Mouse (Mus musculus) liver, embryonic 13.5 days (tissue): Measurements from ENCODE around the gene Cpt1c. TPM values are rescaled to one million over a fixed set of nuclear protein-coding genes. Genes with fewer than 3 reads are reported as not detected.

Experiments
- ATAC-seq: fragments of 200-750 bp; cut with Nextera tagmentation; 2 replicates; pipeline ENCODE4 v1.8.0; 2017; ENCODE audit warnings: low read depth, mild to moderate bottlenecking, moderate number of reproducible peaks, moderate library complexity
- DNase-seq: peaks from one replicate; pipeline ENCODE4 v3.0.0; 2022
- H3K27ac ChIP-seq: fragments of 300-500 bp; sonication (generic); 2 replicates; pipeline ENCODE4 v1.5.1; 2015; ENCODE audit warnings: moderate library complexity, mild to moderate bottlenecking, inconsistent platforms
- H3K27me3 ChIP-seq: fragments of 300-500 bp; sonication (generic); 2 replicates; pipeline ENCODE4 v1.6.1; 2015; ENCODE audit warnings: mild to moderate bottlenecking, inconsistent platforms
- H3K36me3 ChIP-seq: fragments of 300-500 bp; sonication (generic); 2 replicates; pipeline ENCODE4 v1.6.1; 2015; ENCODE audit warnings: mild to moderate bottlenecking, inconsistent platforms
- H3K4me1 ChIP-seq: fragments of 300-500 bp; sonication (generic); replicated peaks from 2 replicates; pipeline ENCODE4 v1.6.1; 2015; ENCODE audit warnings: inconsistent platforms
- H3K4me2 ChIP-seq: fragments of 300-500 bp; sonication (generic); 2 replicates; pipeline ENCODE4 v1.6.1; 2015; ENCODE audit warnings: inconsistent platforms, mild to moderate bottlenecking, moderate library complexity
- H3K4me3 ChIP-seq: fragments of 300-500 bp; sonication (generic); replicated peaks from 2 replicates; pipeline ENCODE4 v1.5.1; 2015; ENCODE audit warnings: mild to moderate bottlenecking, inconsistent platforms
- H3K9ac ChIP-seq: fragments of 300-500 bp; sonication (generic); 2 replicates; pipeline ENCODE4 v1.6.1; 2015; ENCODE audit warnings: mild to moderate bottlenecking, inconsistent platforms
- H3K9me3 ChIP-seq: fragments of 300-500 bp; sonication (generic); replicated peaks from 2 replicates; pipeline ENCODE4 v1.6.1; 2016; ENCODE audit warnings: inconsistent platforms
- WGBS: fragments of 180-500 bp; shearing (Covaris S2); methylation state at CpG from one replicate; pipeline ENCODE4 v1.1.7; 2015; ENCODE audit not compliant: insufficient replicate concordance; 5-methylcytosine and 5-hydroxymethylcytosine counted together
- microRNA-seq: library from miRNA; unstranded; fragments of <30 nt; microRNA quantifications from one replicate; pipeline ENCODE4, GENCODE M21; 2016
- polyA plus RNA-seq: library from polyadenylated mRNA; unstranded; fragments of >200 nt; fragmentation: Nextera tagmentation; extraction: Ambion mirVana; gene quantifications from 2 replicates; pipeline ENCODE4 v1.2.1, GENCODE M21; 2015

Gene Cpt1c
- polyA plus RNA-seq, 1 experiment from 2014 or later: 2.3 TPM

- Histone ChIP-seq H3K4me2 (no peak overlapping the region), H3K9ac (no peak overlapping the region), H3K4me3 (no peak overlapping the region), H3K4me1 (peaks cover 32% of the 10 kb centered on the region), H3K27ac (no peak overlapping the region), H3K36me3 (peaks cover 89% of the 10 kb centered on the region), H3K9me3 (no peaks in the 10 kb centered on the region), H3K27me3 (no peaks in the 10 kb centered on the region)
- WGBS: 88% methylated on average over 9 of the region's 9 CpGs
- ATAC-seq (no peak), DNase-seq (no peak)
These were observed 59.3 kb downstream of the Cpt1c start for GRCm38 (mm10) chr7:44915314-44915713.

- Histone ChIP-seq H3K9ac (no peak overlapping the region), H3K9me3 (no peaks in the 10 kb centered on the region), H3K27ac (no peak overlapping the region), H3K36me3 (peaks cover 90% of the 10 kb centered on the region), H3K27me3 (no peaks in the 10 kb centered on the region), H3K4me3 (no peak overlapping the region), H3K4me2 (no peak overlapping the region), H3K4me1 (peaks cover 27% of the 10 kb centered on the region)
- no peak for ATAC-seq
- 88% methylated on average over 2 of the region's 2 CpGs for WGBS
- DNase-seq: no peak
These were observed 60.3 kb downstream of the Cpt1c start for GRCm38 (mm10) chr7:44914396-44914795.

Small RNAs within 50 kb of the gene (microRNA-seq; reads per million reads assigned to microRNA genes)
- gene Mir7054: not detected

Other genes starting within 250 kb of the Cpt1c start
- 30.0 and 30.8 TPM in 2 replicates for gene Vrk3, start 226.4 kb downstream of the Cpt1c start, polyA plus RNA-seq
- 0.99 and 1.1 TPM in 2 replicates for gene Zfp473, start 223.8 kb downstream of the Cpt1c start, polyA plus RNA-seq
- gene Nup62, start 158.8 kb downstream of the Cpt1c start, polyA plus RNA-seq: 60.8 and 68.9 TPM in 2 replicates
- 0.70 and 1.1 TPM in 2 replicates for gene Il4i1, start 158.5 kb downstream of the Cpt1c start, polyA plus RNA-seq
- 5.3 and 5.4 TPM in 2 replicates for gene Atf5, start 158.2 kb downstream of the Cpt1c start, polyA plus RNA-seq
- gene Akt1s1, start 125.9 kb downstream of the Cpt1c start, polyA plus RNA-seq: 32.0 and 32.1 TPM in 2 replicates
- gene Tbc1d17, start 125.8 kb downstream of the Cpt1c start, polyA plus RNA-seq: 29.0 and 30.0 TPM in 2 replicates
- 22.8 and 24.2 TPM in 2 replicates for gene Pnkp, start 117.7 kb downstream of the Cpt1c start, polyA plus RNA-seq
- 50.4 and 57.0 TPM in 2 replicates for gene Ptov1, start 105.1 kb downstream of the Cpt1c start, polyA plus RNA-seq
- gene Med25, start 82.1 kb downstream of the Cpt1c start, polyA plus RNA-seq: 47.2 and 51.2 TPM in 2 replicates
- gene Fuz, start 78.8 kb downstream of the Cpt1c start, polyA plus RNA-seq: 7.2 and 7.5 TPM in 2 replicates
- 69.5 and 82.4 TPM in 2 replicates for gene Ap2a1, start 45.4 kb downstream of the Cpt1c start, polyA plus RNA-seq
- 0.07 and 0.22 TPM in 2 replicates for gene Tsks, start 31.6 kb downstream of the Cpt1c start, polyA plus RNA-seq
- gene Prmt1, start 11.7 kb upstream of the Cpt1c start, polyA plus RNA-seq: 214 and 220 TPM in 2 replicates
- gene Irf3, start 22.8 kb upstream of the Cpt1c start, polyA plus RNA-seq: 41.0 and 42.4 TPM in 2 replicates
- gene Bcl2l12, start 23.9 kb upstream of the Cpt1c start, polyA plus RNA-seq: 18.2 and 20.1 TPM in 2 replicates
- 10.4 and 11.8 TPM in 2 replicates for gene Scaf1, start 41.5 kb upstream of the Cpt1c start, polyA plus RNA-seq
- gene Rras, start 43.1 kb upstream of the Cpt1c start, polyA plus RNA-seq: 14.4 and 15.0 TPM in 2 replicates
- 1.7 and 2.2 TPM in 2 replicates for gene Prr12, start 78.0 kb upstream of the Cpt1c start, polyA plus RNA-seq
- gene Nosip, start 87.6 kb upstream of the Cpt1c start, polyA plus RNA-seq: 31.5 and 32.0 TPM in 2 replicates
- gene Prrg2, start 87.8 kb upstream of the Cpt1c start, polyA plus RNA-seq: 7.1 and 7.8 TPM in 2 replicates
- 35.6 and 38.7 TPM in 2 replicates for gene Rcn3, start 117.4 kb upstream of the Cpt1c start, polyA plus RNA-seq
- 29.2 and 31.9 TPM in 2 replicates for gene Fcgrt, start 129.0 kb upstream of the Cpt1c start, polyA plus RNA-seq
- gene Rps11, start 149.6 kb upstream of the Cpt1c start, polyA plus RNA-seq: 1,277 and 1,372 TPM in 2 replicates
- gene Rpl13a, start 153.9 kb upstream of the Cpt1c start, polyA plus RNA-seq: 972 and 1,063 TPM in 2 replicates
- gene Gm45713, start 161.4 kb upstream of the Cpt1c start, polyA plus RNA-seq: 0.12 and 0.37 TPM in 2 replicates
- 4.5 and 5.4 TPM in 2 replicates for gene Flt3l, start 161.6 kb upstream of the Cpt1c start, polyA plus RNA-seq
- gene Pih1d1, start 179.5 kb upstream of the Cpt1c start, polyA plus RNA-seq: 51.7 and 54.8 TPM in 2 replicates
- gene Aldh16a1, start 179.7 kb upstream of the Cpt1c start, polyA plus RNA-seq: 28.0 and 30.3 TPM in 2 replicates
- not detected in 2 replicates for gene Slc17a7, start 189.1 kb upstream of the Cpt1c start, polyA plus RNA-seq
- not detected in 2 replicates for gene Gfy, start 204.7 kb upstream of the Cpt1c start, polyA plus RNA-seq
- gene Pth2, start 206.1 kb upstream of the Cpt1c start, polyA plus RNA-seq: not detected in 2 replicates
- gene Ccdc155, start 230.0 kb upstream of the Cpt1c start, polyA plus RNA-seq: 0.07 and 0.14 TPM in 2 replicates
- 2.6 and 2.8 TPM in 2 replicates for gene Dkkl1, start 237.3 kb upstream of the Cpt1c start, polyA plus RNA-seq
- gene Tead2, start 240.9 kb upstream of the Cpt1c start, polyA plus RNA-seq: 11.8 and 12.0 TPM in 2 replicates